Mouse (Mus musculus) heart, postnatal 0 days (tissue): ENCODE results near the gene Cav3. TPM values are rescaled to one million over a fixed set of nuclear protein-coding genes. Genes with fewer than 3 reads are reported as not detected.

Experiments used
- ATAC-seq: fragments of 200-750 bp; cut with Nextera tagmentation; 2 replicates; pipeline ENCODE4 v1.8.0; 2017; ENCODE audit warnings: low read depth, moderate number of reproducible peaks, moderate library complexity; ENCODE audit not compliant: insufficient read depth
- DNase-seq: peaks from one replicate; pipeline ENCODE4 v3.0.0-alpha.2; 2016; ENCODE audit warnings: low spot score
- H3K27ac ChIP-seq: fragments of 300-500 bp; sonication (generic); 2 replicates; pipeline ENCODE4 v1.5.1; 2014; ENCODE audit warnings: low read depth, mild to moderate bottlenecking
- H3K27me3 ChIP-seq: fragments of 300-500 bp; sonication (generic); 2 replicates; pipeline ENCODE4 v1.6.1; 2014; ENCODE audit warnings: low read length, mixed read lengths; ENCODE audit not compliant: control insufficient read depth, insufficient read depth
- H3K36me3 ChIP-seq: fragments of 300-500 bp; sonication (generic); replicated peaks from 2 replicates; pipeline ENCODE4 v1.6.1; 2014; ENCODE audit warnings: low read length, mixed read lengths; ENCODE audit not compliant: control insufficient read depth, insufficient read depth
- H3K4me1 ChIP-seq: fragments of 300-500 bp; sonication (generic); 2 replicates; pipeline ENCODE4 v1.6.1; 2014; ENCODE audit warnings: antibody characterized with exemption; ENCODE audit not compliant: control insufficient read depth, insufficient read depth
- H3K4me2 ChIP-seq: fragments of 300-500 bp; sonication (generic); 2 replicates; pipeline ENCODE4 v1.6.1; 2014; ENCODE audit warnings: low read depth, mild to moderate bottlenecking, low read length, moderate library complexity
- H3K4me3 ChIP-seq: fragments of 300-500 bp; sonication (generic); 2 replicates; pipeline ENCODE4 v1.5.1; 2014; ENCODE audit warnings: low read depth, low read length
- H3K9ac ChIP-seq: fragments of 300-500 bp; sonication (generic); replicated peaks from 2 replicates; pipeline ENCODE4 v1.6.1; 2014; ENCODE audit warnings: low read depth, low read length, mixed read lengths
- H3K9me3 ChIP-seq: fragments of 300-500 bp; sonication (generic); replicated peaks from 2 replicates; pipeline ENCODE4 v1.6.1; 2016; ENCODE audit warnings: low read length; ENCODE audit not compliant: control insufficient read depth
- CTCF ChIP-seq: IDR thresholded peaks from 2 replicates; pipeline ENCODE4 v1.5.1; 2016; ENCODE audit warnings: antibody characterized with exemption, control low read depth, low read depth
- EP300 ChIP-seq: IDR thresholded peaks from 2 replicates; pipeline ENCODE4 v1.6.1; 2016; ENCODE audit warnings: antibody characterized with exemption, low read depth
- WGBS: fragments of 180-500 bp; shearing (Covaris S2); extraction: QIAGEN DNeasy Blood & Tissue Kit; methylation state at CpG from one replicate; pipeline ENCODE4 v1.1.7; 2014; 5-methylcytosine and 5-hydroxymethylcytosine counted together
- polyA plus RNA-seq: library from polyadenylated mRNA; unstranded; fragments of >200 nt; fragmentation: Nextera tagmentation; extraction: Ambion mirVana; gene quantifications from 2 replicates; pipeline ENCODE4 v1.2.1, GENCODE M21; 2015
- total RNA-seq: library from RNA; depleted of rRNA; stranded (reverse); fragments of >200 nt; gene quantifications from 2 replicates; pipeline ENCODE4 v1.2.3, GENCODE M21; 2014; ENCODE audit warnings: low replicate concordance

Cav3 gene
- total and polyA plus RNA-seq, 2 experiments from 2014 or later, result 161 to 201 TPM

DNA sequence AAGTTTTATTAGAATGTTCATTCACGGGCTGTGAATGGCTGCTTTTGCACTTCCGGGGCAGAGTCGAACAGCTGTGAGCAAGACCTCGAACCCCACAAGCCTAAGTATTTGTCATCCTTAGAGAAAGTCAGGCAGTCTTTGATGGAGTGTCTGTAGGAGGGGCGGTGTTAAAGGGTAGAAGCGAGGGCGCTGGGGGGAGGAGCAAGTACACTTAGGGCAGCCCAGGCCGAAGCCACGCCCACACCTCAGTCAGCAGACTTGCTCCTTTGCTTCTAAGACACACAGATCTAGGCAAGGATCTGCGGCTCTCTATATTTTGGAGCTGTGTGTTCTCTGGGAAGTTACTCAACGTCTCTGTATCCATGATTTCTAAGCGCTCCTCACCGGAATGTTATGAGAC, 20.6 kb downstream of the Cav3 start:
- Histone ChIP-seq H3K4me1 (no peaks in the 10 kb centered on the region), H3K27ac (no peak overlapping the region), H3K9ac (no peak overlapping the region), H3K9me3 (no peaks in the 10 kb centered on the region), H3K4me2 (no peak overlapping the region), H3K4me3 (no peak overlapping the region), H3K27me3 (no peaks in the 10 kb centered on the region), H3K36me3 (0 out of 2 replicates have a peak, but pooled peaks cover 3% of the 10 kb centered on the region)
- DNase-seq, result no peak
- 51% methylated on average over 13 of the region's 13 CpGs for WGBS
- TF ChIP-seq EP300 (no peak), CTCF (no peak)
- no peak for ATAC-seq

DNA sequence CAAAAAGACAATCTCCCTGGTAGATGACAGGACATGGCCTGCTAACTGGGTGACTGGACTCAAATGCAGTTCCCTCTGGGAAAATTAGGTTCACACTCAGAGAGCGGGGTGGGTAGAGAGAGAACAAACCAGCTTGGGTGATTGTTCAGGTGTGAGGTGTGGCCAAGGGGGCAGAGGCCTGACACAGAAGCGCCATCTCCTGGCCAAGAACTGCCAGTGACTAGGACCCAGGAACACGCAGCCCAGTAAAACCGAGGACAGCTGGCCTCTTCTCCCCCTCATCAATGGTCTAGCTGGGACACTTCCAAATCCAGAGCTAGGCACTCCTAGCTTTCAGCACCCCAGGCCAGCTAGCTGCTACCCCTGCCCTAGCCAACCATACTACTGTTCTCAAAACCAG, 25.0 kb downstream of the Cav3 start:
- 3% methylated on average over 4 of the region's 4 CpGs for WGBS
- DNase-seq, result peak; percentile 39
- peak; percentile 60; the same call in 1 of the 2 replicates for ATAC-seq
- TF ChIP-seq CTCF, result peak; percentile 85
- TF ChIP-seq EP300, result no peak
- no peak overlapping the region for H3K4me2 ChIP-seq
- no peak overlapping the region for H3K27ac ChIP-seq
- H3K36me3 ChIP-seq, result no peaks in the 10 kb centered on the region
- peaks cover 29% of the 10 kb centered on the region for H3K27me3 ChIP-seq
- H3K9me3 ChIP-seq, result no peaks in the 10 kb centered on the region
- peaks cover 6% of the 10 kb centered on the region for H3K4me1 ChIP-seq
- no peak overlapping the region for H3K9ac ChIP-seq
- no peak overlapping the region for H3K4me3 ChIP-seq

DNA sequence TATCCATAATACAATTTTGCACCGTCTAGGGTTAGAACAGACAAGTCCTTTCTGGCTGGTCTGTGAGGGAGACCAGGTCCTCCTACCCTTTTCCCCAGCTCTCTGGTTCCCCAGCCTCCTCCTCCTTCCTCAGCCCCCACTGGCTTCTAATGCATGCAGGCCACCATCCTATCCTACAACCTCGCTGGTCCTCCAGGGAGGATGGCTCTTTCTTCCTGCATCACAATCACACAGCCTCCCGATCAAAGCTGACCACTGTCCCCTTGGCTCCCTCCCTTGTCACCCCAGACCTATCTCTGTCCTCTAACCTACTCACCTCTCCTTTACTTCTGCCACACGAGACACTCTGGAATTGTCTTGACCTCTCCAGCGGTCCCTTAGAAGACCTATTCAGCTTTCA, 28.7 kb downstream of the Cav3 start:
- Histone ChIP-seq H3K4me3 (no peak overlapping the region), H3K9ac (no peak overlapping the region), H3K4me2 (no peak overlapping the region), H3K27me3 (peaks cover 44% of the 10 kb centered on the region), H3K4me1 (peaks cover 9% of the 10 kb centered on the region), H3K9me3 (no peaks in the 10 kb centered on the region), H3K27ac (no peak overlapping the region), H3K36me3 (no peaks in the 10 kb centered on the region)
- ATAC-seq (no peak), DNase-seq (no peak)
- TF ChIP-seq CTCF (no peak), EP300 (no peak)
- 86% methylated on average over 5 of the region's 5 CpGs for WGBS

DNA sequence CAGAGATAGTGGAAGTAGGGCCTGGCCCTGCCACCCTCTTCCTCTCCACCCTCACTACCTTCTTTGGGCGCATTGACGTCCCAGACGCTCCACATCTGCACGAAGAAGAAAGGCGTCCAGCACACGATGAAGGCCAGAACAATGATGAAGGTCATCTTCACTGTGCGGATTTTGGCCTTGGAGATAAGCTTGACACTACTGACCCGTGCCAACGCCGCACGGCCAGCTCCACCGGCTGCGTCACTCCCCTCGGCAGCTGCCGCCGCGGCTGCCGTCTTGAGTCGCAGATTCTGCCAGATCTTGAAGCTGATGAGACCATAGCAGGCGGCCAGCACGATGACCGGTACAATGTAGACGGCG, 29.5 kb downstream of the Cav3 start:
- TF ChIP-seq CTCF (no peak), EP300 (no peak)
- H3K27me3 ChIP-seq, result peaks cover 44% of the 10 kb centered on the region
- WGBS, result 39% methylated on average over 24 of the region's 24 CpGs
- peaks cover 9% of the 10 kb centered on the region for H3K4me1 ChIP-seq
- DNase-seq (no peak), ATAC-seq (no peak)
- H3K36me3 ChIP-seq, result no peaks in the 10 kb centered on the region
- peak overlapping the region; percentile 40 for H3K4me3 ChIP-seq
- peak overlapping the region; percentile 57; the same call in 1 of the 2 replicates for H3K4me2 ChIP-seq
- no peak overlapping the region for H3K27ac ChIP-seq
- no peaks in the 10 kb centered on the region for H3K9me3 ChIP-seq
- H3K9ac ChIP-seq, result no peak overlapping the region

DNA sequence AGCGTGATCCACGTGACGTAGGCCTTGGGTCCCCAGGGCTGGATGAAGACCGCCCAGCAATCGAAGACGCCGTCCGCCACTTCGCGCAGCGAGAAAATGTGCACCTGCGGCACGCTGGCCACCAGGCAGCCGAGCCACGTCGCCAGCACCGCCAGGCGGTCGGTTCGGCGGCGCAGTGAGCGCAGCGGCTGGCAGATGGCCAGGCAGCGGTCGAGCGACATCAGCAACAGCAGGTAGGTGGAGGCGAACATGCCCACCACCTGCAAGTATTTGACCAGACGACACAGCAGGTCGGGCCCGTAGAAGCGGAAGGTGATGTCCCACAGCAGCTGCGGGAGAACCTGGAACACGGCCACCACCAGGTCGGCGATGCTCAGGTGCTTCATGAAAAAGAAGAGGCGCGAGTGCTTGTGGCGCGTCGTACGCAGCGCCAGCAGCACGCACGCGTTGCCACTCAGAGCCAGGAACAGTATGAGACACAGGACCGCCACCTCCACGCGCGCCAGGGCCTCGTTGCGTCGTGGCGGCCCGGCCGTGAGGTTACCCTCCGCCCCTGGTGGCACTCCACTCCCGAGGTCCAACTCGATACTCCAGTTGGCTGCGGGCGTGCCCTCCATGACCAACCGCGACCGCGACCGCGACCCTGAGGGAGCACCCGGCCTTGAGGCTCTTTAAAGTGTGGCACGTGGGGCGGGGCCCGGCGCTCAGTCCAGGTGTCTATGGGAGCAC, 30.0 kb downstream of the Cav3 start:
- Histone ChIP-seq H3K9me3 (no peaks in the 10 kb centered on the region), H3K9ac (no peak overlapping the region), H3K27me3 (peaks cover 44% of the 10 kb centered on the region), H3K4me3 (peak overlapping the region; percentile 40), H3K4me2 (peak overlapping the region; percentile 57), H3K4me1 (peaks cover 9% of the 10 kb centered on the region), H3K27ac (no peak overlapping the region), H3K36me3 (no peaks in the 10 kb centered on the region)
- 5% methylated on average over 70 of the region's 72 CpGs for WGBS
- no peak for TF ChIP-seq EP300
- TF ChIP-seq CTCF, result no peak
- DNase-seq, result no peak
- ATAC-seq, result no peak; the same call in 1 of the 2 replicates
